Mouse (Mus musculus) left cerebral cortex, postnatal 10 days (tissue): ENCODE data around the gene Prickle2. TPM values are rescaled to one million over a fixed set of nuclear protein-coding genes. Genes with fewer than 3 reads are reported as not detected.

ENCODE experiments used
- DNase-seq, 2 experiments: peaks; one replicate each; pipeline ENCODE4 v3.0.0; 2021 to 2022; ENCODE audit warnings: low spot score in 2 of 2, mixed read lengths in 1 of 2; ENCODE audit errors: extremely low spot score in 1 of 2
- intact Hi-C: fragments of 180-260 bp; cut with DNase I; formaldehyde crosslinking; loops from one replicate; pipeline ENCODE4 v1.15.1; 2025
- total RNA-seq, 2 experiments: library from RNA; stranded (reverse); gene quantifications; 2 replicates each; pipeline ENCODE4 v1.2.3; 2021

The Prickle2 gene
- total RNA-seq, 2 experiments from 2014 or later: 168 to 172 TPM

- intact Hi-C loops: loop anchor here (5.0 to 10.0 kb wide), 2 partner anchors 70 to 133 kb away; no protein-coding TSS in a partner anchor
- DNase-seq: peak; percentile 63 to 66
Observed at GRCm38 (mm10) chr6:92534226-92535031, 171.5 kb downstream of the Prickle2 start.

DNA sequence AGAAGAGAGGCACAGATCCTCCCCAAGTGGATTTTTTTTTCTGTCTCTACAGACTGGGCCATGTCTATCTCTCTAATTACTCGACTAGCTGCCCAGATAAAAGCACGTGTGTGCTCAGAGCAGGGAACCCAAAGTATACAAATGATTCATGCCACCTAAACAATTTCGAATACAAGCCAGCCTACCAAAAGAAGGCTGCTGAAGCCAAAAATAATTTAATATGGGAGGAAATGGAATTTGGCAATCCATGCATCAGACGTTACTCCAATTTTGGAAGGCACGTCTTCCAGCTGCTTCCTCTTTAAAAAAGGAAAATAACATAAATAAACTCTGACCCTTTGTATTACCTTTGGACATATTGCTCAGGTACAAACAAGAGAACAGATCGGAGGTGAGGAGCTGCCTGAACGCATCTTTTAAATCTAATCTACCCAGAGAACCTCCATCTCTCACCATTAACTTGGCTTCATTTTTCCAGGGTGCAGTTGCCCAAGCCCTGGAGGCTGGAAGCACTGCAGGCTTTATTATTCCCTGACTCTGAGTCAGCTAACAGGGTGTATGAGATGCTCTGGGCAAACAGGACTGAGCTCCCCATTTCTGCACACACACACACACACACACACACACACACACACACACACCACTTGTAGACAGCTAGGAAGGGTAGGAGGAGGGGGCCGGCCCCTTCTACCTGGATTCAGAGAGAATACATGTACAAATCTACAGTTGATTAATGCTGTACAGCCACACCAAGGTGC is 172.5 kb downstream of the Prickle2 start:
- DNase-seq: no peak

GRCm38 (mm10) chr6:92532896-92533295 is 173.1 kb downstream of the Prickle2 start:
- no peak for DNase-seq
- intact Hi-C loops: loop anchor here (5.0 to 10.0 kb wide), 2 partner anchors 72 to 134 kb away; no protein-coding TSS in a partner anchor

More for the DNA sequence above, 172.5 kb downstream of the Prickle2 start:
- intact Hi-C loops: loop anchor here (5.0 to 10.0 kb wide), 2 partner anchors 71 to 134 kb away; no protein-coding TSS in a partner anchor

DNA sequence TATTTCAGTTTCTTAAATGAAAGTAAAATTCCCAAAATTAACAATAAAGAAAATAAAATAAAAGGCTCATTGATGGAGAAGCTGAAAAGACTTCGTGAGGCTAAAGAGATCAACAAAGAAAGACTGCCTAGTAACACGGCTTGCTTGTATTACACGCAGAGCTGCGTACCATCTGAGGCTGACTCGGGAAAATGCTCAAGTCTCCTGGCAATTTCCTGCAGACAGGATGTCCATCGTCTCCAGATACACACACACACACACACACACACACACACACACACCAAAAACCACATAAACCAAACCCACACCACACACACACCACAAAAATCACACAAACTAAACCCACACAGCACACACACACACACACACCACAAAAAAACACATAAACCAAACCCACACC is 173.6 kb downstream of the Prickle2 start:
- intact Hi-C loops: loop anchor here (5.0 to 10.0 kb wide), 2 partner anchors 72 to 135 kb away; no protein-coding TSS in a partner anchor
- no peak for DNase-seq

DNA sequence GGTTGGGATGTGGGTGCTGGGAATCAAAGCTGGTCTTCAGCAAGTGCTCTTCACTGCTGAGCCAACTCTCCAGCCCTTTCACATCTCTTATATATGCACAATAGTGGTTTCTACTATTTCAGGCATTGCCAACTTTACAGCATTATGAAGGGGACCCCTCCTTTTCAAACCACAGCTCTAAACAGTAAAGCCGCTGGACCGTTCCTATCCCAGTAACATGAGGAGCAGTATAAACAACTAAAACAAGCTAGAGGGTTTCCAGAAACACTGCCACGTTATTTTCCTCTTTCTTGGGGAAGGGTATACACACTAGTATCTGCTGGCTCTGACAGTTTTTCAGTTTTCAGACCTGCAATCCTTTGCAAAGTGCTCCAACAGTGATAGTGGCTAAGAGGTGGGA is 179.7 kb downstream of the Prickle2 start:
- DNase-seq: no peak
- intact Hi-C loops: no loop called here

DNA sequence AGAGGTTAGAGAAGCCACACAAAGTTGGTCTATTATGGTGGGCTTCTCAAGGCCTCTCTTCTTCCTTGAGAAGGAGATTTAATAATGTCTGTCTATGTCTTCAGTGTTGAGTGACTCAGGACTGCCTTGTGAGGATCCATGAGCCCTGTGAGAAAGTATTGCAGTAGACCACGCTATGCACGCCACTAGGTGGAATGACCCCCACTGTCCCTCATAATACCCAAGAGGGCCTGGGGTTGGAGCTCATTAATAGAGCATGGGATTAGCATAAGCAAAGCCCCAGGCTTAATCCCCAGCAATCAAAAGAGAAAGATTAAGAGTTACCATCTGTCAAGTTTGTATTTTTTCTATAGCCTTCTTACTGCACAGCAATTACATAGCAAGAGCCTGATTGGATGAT is 180.3 kb downstream of the Prickle2 start:
- intact Hi-C loops: no loop called here
- DNase-seq: no peak

GRCm38 (mm10) chr6:92521526-92522075 is 184.4 kb downstream of the Prickle2 start:
- DNase-seq: peak; percentile 61 to 72
- intact Hi-C loops: no loop called here

GRCm38 (mm10) chr6:92520088-92520875 is 185.7 kb downstream of the Prickle2 start:
- intact Hi-C loops: no loop called here
- no peak for DNase-seq

GRCm38 (mm10) chr6:92518438-92518968 is 187.5 kb downstream of the Prickle2 start:
- intact Hi-C loops: no loop called here
- DNase-seq: no peak

- intact Hi-C loops: no loop called here
- DNase-seq: no peak
Observed at GRCm38 (mm10) chr6:92517002-92517401, 189.0 kb downstream of the Prickle2 start.

DNA sequence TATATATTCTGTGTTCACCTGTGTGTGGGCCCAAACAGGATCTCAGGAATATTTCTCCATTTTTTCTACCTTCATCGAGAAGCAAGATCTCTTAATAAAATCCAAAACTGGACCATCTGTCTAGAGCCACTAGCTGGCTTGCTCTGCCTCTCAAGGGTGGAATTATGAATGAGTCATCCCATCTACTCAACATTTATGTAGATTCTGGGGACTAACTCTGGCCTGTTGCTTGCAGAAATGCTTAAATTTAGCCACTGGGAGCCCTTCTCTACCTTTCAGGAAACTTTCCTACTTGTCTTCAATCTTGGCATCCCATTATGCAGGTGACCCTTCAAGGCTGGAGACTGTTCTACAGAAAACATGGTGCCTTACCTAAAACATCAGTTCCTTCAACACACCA is 194.0 kb downstream of the Prickle2 start:
- intact Hi-C loops: no loop called here
- DNase-seq: no peak

- DNase-seq: no peak
- intact Hi-C loops: no loop called here
Observed at GRCm38 (mm10) chr6:92509712-92510111, 196.2 kb downstream of the Prickle2 start.

DNA sequence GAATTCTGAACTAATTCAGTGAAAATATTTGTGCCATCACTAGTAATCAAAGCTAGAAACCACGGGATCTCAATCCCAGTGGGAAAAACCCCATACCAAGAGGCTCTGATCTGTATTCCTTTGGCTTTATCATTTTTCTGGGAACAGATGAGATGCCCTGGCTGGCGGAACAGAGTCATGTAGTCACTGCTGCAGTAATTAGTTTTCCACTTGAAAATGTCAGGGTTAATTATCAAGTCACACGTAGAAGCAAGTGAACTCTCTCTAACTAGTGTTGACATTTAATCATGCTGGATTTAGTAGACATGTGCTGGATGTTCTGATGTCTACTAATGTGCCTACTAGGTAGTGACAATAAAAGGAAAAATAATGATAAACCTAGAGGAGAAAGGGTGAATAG is 199.7 kb downstream of the Prickle2 start:
- intact Hi-C loops: no loop called here
- no peak for DNase-seq

- intact Hi-C loops: no loop called here
Observed at GRCm38 (mm10) chr6:92499449-92499848, 206.5 kb downstream of the Prickle2 start.

DNA sequence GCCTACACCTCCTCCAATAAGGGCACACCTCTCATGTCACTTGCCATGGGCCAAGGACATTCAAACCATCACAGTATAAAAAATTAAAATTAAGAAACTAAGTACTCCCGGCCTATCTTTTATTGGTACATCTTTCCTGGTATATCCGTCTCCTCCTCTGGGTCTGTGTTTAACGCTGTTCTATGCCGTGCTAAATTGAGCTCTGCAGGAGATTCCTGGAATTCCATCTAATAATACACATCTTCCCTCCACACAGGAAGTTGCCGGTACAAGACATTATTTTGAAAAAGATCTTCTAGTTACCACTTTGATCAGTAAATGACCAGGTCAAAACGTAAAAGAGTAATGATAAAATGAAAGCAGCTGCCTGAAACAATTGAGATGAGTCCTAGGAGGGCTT is 207.4 kb downstream of the Prickle2 start:
- DNase-seq: no peak
- intact Hi-C loops: no loop called here

More at GRCm38 (mm10) chr6:92499449-92499848, 206.5 kb downstream of the Prickle2 start:
- DNase-seq: no peak

DNA sequence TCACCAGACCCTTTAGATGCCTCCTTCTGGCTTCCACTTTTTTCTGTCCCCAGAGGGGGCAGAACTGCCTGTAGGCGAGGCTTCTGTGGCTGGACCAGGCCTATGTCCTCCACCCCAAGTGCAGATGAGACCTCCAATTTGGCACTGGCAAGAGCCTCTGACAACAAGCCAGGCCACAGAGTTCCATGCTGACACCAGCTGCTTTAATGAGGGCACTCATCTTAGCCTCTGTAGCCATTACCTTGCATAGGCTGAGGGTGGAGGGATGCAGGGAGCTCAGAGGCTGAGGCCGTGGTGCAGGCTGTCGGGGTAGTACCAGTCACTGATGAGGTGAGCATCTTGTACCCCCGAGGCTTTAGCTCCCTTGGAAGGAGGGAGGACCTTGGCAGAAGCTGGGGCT is 208.7 kb downstream of the Prickle2 start:
- no peak for DNase-seq
- intact Hi-C loops: no loop called here

GRCm38 (mm10) chr6:92495500-92495899 is 210.5 kb downstream of the Prickle2 start:
- intact Hi-C loops: no loop called here
- no peak for DNase-seq

GRCm38 (mm10) chr6:92481690-92481956 is 224.3 kb downstream of the Prickle2 start:
- intact Hi-C loops: no loop called here
- DNase-seq: no peak
